Mouse (Mus musculus) lung, embryonic 15.5 days (tissue): Measurements from ENCODE around the gene Abl1. TPM values are rescaled to one million over a fixed set of nuclear protein-coding genes. Genes with fewer than 3 reads are reported as not detected.
A peak's percentile ranks its signal among the peaks of the same experiment; 100 is the strongest.

Experiments
- ATAC-seq: fragments of 200-750 bp; cut with Nextera tagmentation; 2 replicates; pipeline ENCODE4 v1.8.0; 2017; ENCODE audit warnings: moderate number of reproducible peaks, borderline replicate concordance; ENCODE audit not compliant: low FRiP score, low TSS enrichment; ENCODE audit errors: extremely low read depth
- H3K27ac ChIP-seq: fragments of 300-500 bp; sonication (generic); 2 replicates; pipeline ENCODE4 v1.5.1; 2015; ENCODE audit warnings: moderate library complexity, mild to moderate bottlenecking, inconsistent platforms
- H3K27me3 ChIP-seq: fragments of 300-500 bp; sonication (generic); 2 replicates; pipeline ENCODE4 v1.6.1; 2015; ENCODE audit warnings: inconsistent platforms
- H3K36me3 ChIP-seq: fragments of 300-500 bp; sonication (generic); 2 replicates; pipeline ENCODE4 v1.6.1; 2015; ENCODE audit warnings: inconsistent platforms
- H3K4me1 ChIP-seq: fragments of 300-500 bp; sonication (generic); 2 replicates; pipeline ENCODE4 v1.6.1; 2015; ENCODE audit warnings: inconsistent platforms
- H3K4me2 ChIP-seq: fragments of 300-500 bp; sonication (generic); 2 replicates; pipeline ENCODE4 v1.6.1; 2015; ENCODE audit warnings: inconsistent platforms, mild to moderate bottlenecking, moderate library complexity
- H3K4me3 ChIP-seq: fragments of 300-500 bp; sonication (generic); 2 replicates; pipeline ENCODE4 v1.5.1; 2015; ENCODE audit warnings: mild to moderate bottlenecking, inconsistent platforms
- H3K9ac ChIP-seq: fragments of 300-500 bp; sonication (generic); 2 replicates; pipeline ENCODE4 v1.6.1; 2015; ENCODE audit warnings: inconsistent platforms
- H3K9me3 ChIP-seq: fragments of 300-500 bp; sonication (generic); 2 replicates; pipeline ENCODE4 v1.6.1; 2016; ENCODE audit warnings: inconsistent platforms
- WGBS: fragments of 180-500 bp; shearing (Covaris S2); methylation state at CpG from one replicate; pipeline ENCODE4 v1.1.7; 2015; 5-methylcytosine and 5-hydroxymethylcytosine counted together
- polyA plus RNA-seq: library from polyadenylated mRNA; unstranded; fragments of >200 nt; fragmentation: Nextera tagmentation; extraction: Ambion mirVana; gene quantifications from 2 replicates; pipeline ENCODE4 v1.2.1, GENCODE M21; 2015

The Abl1 gene
- polyA plus RNA-seq, 1 experiment from 2014 or later: 38.1 TPM

GRCm38 (mm10) chr2:31801416-31801815 is 113.2 kb downstream of the Abl1 start:
- 80% methylated on average over 9 of the region's 9 CpGs for WGBS
- no peaks in the 10 kb centered on the region for H3K9me3 ChIP-seq
- ATAC-seq: no peak
- peaks cover 82% of the 10 kb centered on the region for H3K36me3 ChIP-seq
- no peaks in the 10 kb centered on the region for H3K27me3 ChIP-seq
- H3K4me1 ChIP-seq: peaks cover 5% of the 10 kb centered on the region; the same call in 1 of the 2 replicates
- no peak overlapping the region for H3K4me3 ChIP-seq
- no peak overlapping the region for H3K4me2 ChIP-seq
- no peak overlapping the region for H3K9ac ChIP-seq
- no peak overlapping the region for H3K27ac ChIP-seq

GRCm38 (mm10) chr2:31802811-31803210 is 114.6 kb downstream of the Abl1 start:
- H3K4me1 ChIP-seq: peaks cover 5% of the 10 kb centered on the region; the same call in 1 of the 2 replicates
- H3K27me3 ChIP-seq: no peaks in the 10 kb centered on the region
- no peak for ATAC-seq
- no peak overlapping the region for H3K9ac ChIP-seq
- H3K36me3 ChIP-seq: peaks cover 68% of the 10 kb centered on the region
- H3K9me3 ChIP-seq: no peaks in the 10 kb centered on the region
- 85% methylated on average over 8 of the region's 8 CpGs for WGBS
- H3K27ac ChIP-seq: no peak overlapping the region
- H3K4me3 ChIP-seq: no peak overlapping the region
- no peak overlapping the region for H3K4me2 ChIP-seq

GRCm38 (mm10) chr2:31803480-31803879 is 115.3 kb downstream of the Abl1 start:
- Histone ChIP-seq H3K9ac (no peak overlapping the region), H3K27me3 (no peaks in the 10 kb centered on the region), H3K9me3 (no peaks in the 10 kb centered on the region), H3K36me3 (peaks cover 61% of the 10 kb centered on the region), H3K4me2 (no peak overlapping the region), H3K4me3 (no peak overlapping the region), H3K4me1 (peaks cover 5% of the 10 kb centered on the region; the same call in 1 of the 2 replicates), H3K27ac (peak overlapping the region; percentile 12; the same call in 1 of the 2 replicates)
- no peak for ATAC-seq
- 48% methylated on average over 14 of the region's 14 CpGs for WGBS

- no peak overlapping the region for H3K4me3 ChIP-seq
- H3K9ac ChIP-seq: no peak overlapping the region
- H3K27me3 ChIP-seq: no peaks in the 10 kb centered on the region
- H3K9me3 ChIP-seq: no peaks in the 10 kb centered on the region
- ATAC-seq: no peak
- H3K4me1 ChIP-seq: peaks cover 16% of the 10 kb centered on the region
- peaks cover 28% of the 10 kb centered on the region for H3K36me3 ChIP-seq
- WGBS: 44% methylated on average over 9 of the region's 9 CpGs
- H3K27ac ChIP-seq: no peak overlapping the region
- H3K4me2 ChIP-seq: no peak overlapping the region
Observed at GRCm38 (mm10) chr2:31806639-31807382, 118.6 kb downstream of the Abl1 start.

GRCm38 (mm10) chr2:31808410-31809357 is 120.5 kb downstream of the Abl1 start:
- Histone ChIP-seq H3K4me2 (no peak overlapping the region), H3K4me1 (peaks cover 12% of the 10 kb centered on the region; the same call in 1 of the 2 replicates), H3K27me3 (no peaks in the 10 kb centered on the region), H3K4me3 (no peak overlapping the region), H3K9me3 (no peaks in the 10 kb centered on the region), H3K9ac (no peak overlapping the region), H3K27ac (no peak overlapping the region), H3K36me3 (peaks cover 9% of the 10 kb centered on the region)
- WGBS: 44% methylated on average over 28 of the region's 28 CpGs
- ATAC-seq: 0 out of 2 replicates have a peak, but pooled peaks have one; percentile 11

- no peak for ATAC-seq
Observed at GRCm38 (mm10) chr2:31809358-31809740, 121.2 kb downstream of the Abl1 start.

GRCm38 (mm10) chr2:31810444-31810843 is 122.3 kb downstream of the Abl1 start, which contains the start of gene Qrfp:
Qrfp (minus strand) TSS chr2:31810580.
- no peaks in the 10 kb centered on the region for H3K36me3 ChIP-seq
- H3K4me1 ChIP-seq: peaks cover 12% of the 10 kb centered on the region; the same call in 1 of the 2 replicates
- no peak within 1 kb of the TSS for H3K4me2 ChIP-seq
- H3K27ac ChIP-seq: no peak within 1 kb of the TSS
- no peak within 1 kb of the TSS for H3K4me3 ChIP-seq
- 42% methylated on average over 12 of the region's 12 CpGs for WGBS
- H3K9me3 ChIP-seq: no peaks in the 10 kb centered on the region
- no peaks in the 10 kb centered on the region; the same call in 1 of the 2 replicates for H3K27me3 ChIP-seq
- no peak for ATAC-seq
- H3K9ac ChIP-seq: no peak within 1 kb of the TSS

More at GRCm38 (mm10) chr2:31809358-31809740, 121.2 kb downstream of the Abl1 start:
- Histone ChIP-seq H3K9ac (no peak overlapping the region), H3K27me3 (no peaks in the 10 kb centered on the region), H3K9me3 (no peaks in the 10 kb centered on the region), H3K4me2 (no peak overlapping the region), H3K4me3 (no peak overlapping the region), H3K27ac (no peak overlapping the region), H3K4me1 (peaks cover 12% of the 10 kb centered on the region; the same call in 1 of the 2 replicates), H3K36me3 (peaks cover 2% of the 10 kb centered on the region)
- 46% methylated on average over 2 of the region's 2 CpGs for WGBS

- Histone ChIP-seq H3K4me1 (peaks cover 12% of the 10 kb centered on the region; the same call in 1 of the 2 replicates), H3K36me3 (no peaks in the 10 kb centered on the region), H3K4me2 (no peak overlapping the region), H3K9ac (no peak overlapping the region), H3K9me3 (no peaks in the 10 kb centered on the region), H3K27ac (no peak overlapping the region), H3K27me3 (peaks cover 3% of the 10 kb centered on the region; the same call in 1 of the 2 replicates), H3K4me3 (no peak overlapping the region)
- ATAC-seq: no peak
- 67% methylated on average over 14 of the region's 14 CpGs for WGBS
Observed at GRCm38 (mm10) chr2:31811086-31811958, 123.1 kb downstream of the Abl1 start.

GRCm38 (mm10) chr2:31813641-31814040 is 125.5 kb downstream of the Abl1 start:
- peaks cover 12% of the 10 kb centered on the region; the same call in 1 of the 2 replicates for H3K4me1 ChIP-seq
- H3K36me3 ChIP-seq: no peaks in the 10 kb centered on the region
- H3K9me3 ChIP-seq: no peaks in the 10 kb centered on the region
- no peak overlapping the region for H3K4me3 ChIP-seq
- H3K9ac ChIP-seq: no peak overlapping the region
- H3K4me2 ChIP-seq: no peak overlapping the region
- no peak overlapping the region for H3K27ac ChIP-seq
- peaks cover 3% of the 10 kb centered on the region; the same call in 1 of the 2 replicates for H3K27me3 ChIP-seq
- no peak for ATAC-seq
- 77% methylated on average over 4 of the region's 4 CpGs for WGBS

GRCm38 (mm10) chr2:31814699-31815098 is 126.5 kb downstream of the Abl1 start:
- H3K9me3 ChIP-seq: no peaks in the 10 kb centered on the region
- 0 out of 2 replicates have a peak, but pooled peaks cover 7% of the 10 kb centered on the region for H3K4me1 ChIP-seq
- no peak overlapping the region for H3K4me3 ChIP-seq
- H3K27me3 ChIP-seq: peaks cover 3% of the 10 kb centered on the region; the same call in 1 of the 2 replicates
- H3K9ac ChIP-seq: no peak overlapping the region
- no peaks in the 10 kb centered on the region for H3K36me3 ChIP-seq
- no peak for ATAC-seq
- no peak overlapping the region for H3K27ac ChIP-seq
- WGBS: 61% methylated on average over 7 of the region's 7 CpGs
- H3K4me2 ChIP-seq: no peak overlapping the region

GRCm38 (mm10) chr2:31815367-31815766 is 127.2 kb downstream of the Abl1 start:
- 20% methylated on average over 5 of the region's 5 CpGs for WGBS
- H3K9me3 ChIP-seq: no peaks in the 10 kb centered on the region
- H3K4me3 ChIP-seq: no peak overlapping the region
- H3K4me1 ChIP-seq: 0 out of 2 replicates have a peak, but pooled peaks cover 2% of the 10 kb centered on the region
- no peak for ATAC-seq
- H3K4me2 ChIP-seq: no peak overlapping the region
- no peak overlapping the region for H3K9ac ChIP-seq
- H3K36me3 ChIP-seq: no peaks in the 10 kb centered on the region
- H3K27ac ChIP-seq: no peak overlapping the region
- peaks cover 4% of the 10 kb centered on the region; the same call in 1 of the 2 replicates for H3K27me3 ChIP-seq
